Mouse (Mus musculus): ENCODE results near the gene Pphln1.

The Pphln1 gene

DNA sequence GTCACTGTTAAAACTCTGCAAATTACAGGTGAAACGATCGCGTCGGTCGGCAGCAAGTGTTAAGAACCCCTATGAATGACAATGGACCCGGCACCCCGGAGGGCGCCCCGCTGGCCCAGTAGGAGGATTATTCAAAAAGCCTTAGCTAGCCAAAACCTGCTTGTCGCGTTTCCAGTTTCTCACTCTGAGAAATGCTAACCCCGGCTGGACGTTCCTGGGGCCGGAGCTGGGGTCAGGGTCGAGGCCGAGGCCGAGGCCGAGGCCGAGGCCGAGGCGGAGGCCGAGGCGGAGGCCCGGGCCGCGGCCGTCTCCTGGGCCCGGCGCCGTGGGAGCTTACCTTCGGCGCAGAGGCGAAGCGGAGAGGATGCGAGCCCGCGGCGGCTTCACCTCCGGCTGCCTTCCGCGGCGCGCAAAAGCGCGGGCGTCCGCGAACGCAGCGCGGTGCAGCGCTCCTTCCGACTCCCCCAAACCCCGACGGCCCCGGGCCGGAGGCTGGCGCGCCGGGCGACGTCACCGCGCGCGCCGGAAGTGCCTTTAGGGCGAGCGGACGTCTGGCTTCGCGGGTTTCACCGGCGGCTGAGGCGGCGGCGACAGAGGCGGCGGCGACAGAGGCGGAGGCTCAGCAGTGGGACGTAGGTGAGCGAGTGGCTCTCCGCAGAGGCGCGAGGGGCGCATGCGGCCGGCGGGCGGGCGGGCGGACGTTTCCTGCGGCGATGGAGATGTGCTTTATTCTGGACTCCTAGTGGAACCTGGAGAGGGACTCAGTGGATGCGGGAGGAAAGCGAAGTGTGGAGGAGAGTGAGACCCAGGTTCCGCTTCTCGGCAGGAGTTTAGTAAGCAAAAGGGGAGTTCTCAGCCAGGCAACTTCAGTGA lies at the start of gene Pphln1, which contains the start of gene Zcrb1:
Pphln1 (plus strand) TSS at position 525 of the 873 bp plus-strand sequence.
Zcrb1 (minus strand) TSS at position 509 of the 873 bp plus-strand sequence.
- in situ Hi-C loops (cut with MboI; ENCODE audit: unreplicated experiment in 2 of 2): loop anchor here (5.0 to 10.0 kb wide), 2 partner anchors 63 to 121 kb away; partner anchors contain the start of genes Yaf2 (in 2 of the 2) and Gxylt1 (in 1 of the 2)

DNA sequence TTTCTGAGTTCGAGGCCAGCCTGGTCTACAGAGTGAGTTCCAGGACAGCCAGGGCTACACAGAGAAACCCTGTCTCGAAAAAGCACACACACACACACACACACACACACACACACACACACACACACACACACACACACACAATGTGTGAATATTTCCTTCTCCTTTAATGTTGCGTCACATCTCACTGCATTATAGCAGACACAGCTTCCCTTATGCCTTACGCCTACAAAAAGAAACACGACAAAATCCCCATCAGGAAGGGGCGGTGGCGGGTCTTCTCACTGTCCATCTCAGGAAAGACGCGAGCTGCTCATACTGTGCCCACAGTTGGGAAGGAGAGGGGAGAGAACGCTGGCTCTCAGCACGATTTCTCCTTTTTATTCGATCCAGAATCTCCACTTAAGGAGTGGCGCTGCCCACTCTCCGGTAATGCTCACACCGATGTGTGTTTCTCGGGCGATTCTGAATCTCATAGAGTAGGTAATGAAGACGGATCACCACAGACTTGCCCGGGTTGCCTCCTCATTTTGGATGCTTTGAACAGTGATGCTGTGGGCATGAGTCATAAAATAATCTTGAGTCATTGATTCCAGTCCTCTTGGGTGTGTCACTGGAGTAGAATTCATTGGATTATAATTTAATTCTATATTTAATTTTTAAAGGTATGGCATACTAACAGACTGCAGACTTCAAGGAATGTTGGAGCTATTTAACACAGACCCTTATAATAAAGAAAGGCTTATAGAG lies 39.6 kb upstream of the Pphln1 start:
- in situ Hi-C loops (cut with MboI; ENCODE audit: unreplicated experiment in 2 of 2): no loop called here

- in situ Hi-C loops (cut with MboI; ENCODE audit: unreplicated experiment in 2 of 2): no loop called here
These were observed 32.6 kb upstream of the Pphln1 start for GRCm38 (mm10) chr15:93365561-93365960.

DNA sequence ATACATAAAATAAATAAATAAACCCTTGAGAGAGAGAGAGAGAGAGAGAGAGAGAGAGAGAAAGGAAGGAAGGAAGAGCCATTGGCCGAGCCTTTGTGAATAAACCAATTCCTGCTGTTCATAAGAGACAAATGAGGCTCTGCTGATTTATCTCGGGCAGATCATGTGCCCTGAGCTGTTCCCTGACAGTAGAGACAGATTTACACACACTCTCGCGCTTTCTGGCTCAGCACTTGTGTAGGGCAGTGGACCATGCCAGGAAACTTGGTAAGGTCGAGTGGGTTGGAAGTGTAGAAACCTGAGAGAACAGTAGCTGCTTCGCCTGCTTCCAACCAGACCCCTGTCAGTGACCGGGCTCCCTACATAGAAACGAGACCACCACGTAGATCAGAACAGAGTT lies 29.6 kb upstream of the Pphln1 start:
- in situ Hi-C loops (cut with MboI; ENCODE audit: unreplicated experiment in 2 of 2): no loop called here

- in situ Hi-C loops (cut with MboI; ENCODE audit: unreplicated experiment in 2 of 2): loop anchor here in 1 of 2 experiments (10.0 kb wide), 1 partner anchor 213 kb away; no protein-coding TSS in a partner anchor
These were observed 26.3 kb upstream of the Pphln1 start for GRCm38 (mm10) chr15:93371838-93372237.

- in situ Hi-C loops (cut with MboI; ENCODE audit: unreplicated experiment in 2 of 2): loop anchor here in 1 of 2 experiments (10.0 kb wide), 1 partner anchor 212 kb away; no protein-coding TSS in a partner anchor
These were observed 25.5 kb upstream of the Pphln1 start for GRCm38 (mm10) chr15:93372525-93373119.

- in situ Hi-C loops (cut with MboI; ENCODE audit: unreplicated experiment in 2 of 2): loop anchor here (5.0 to 10.0 kb wide), 2 partner anchors 62 to 209 kb away; no protein-coding TSS in a partner anchor
These were observed 22.5 kb upstream of the Pphln1 start for GRCm38 (mm10) chr15:93375696-93376095.

DNA sequence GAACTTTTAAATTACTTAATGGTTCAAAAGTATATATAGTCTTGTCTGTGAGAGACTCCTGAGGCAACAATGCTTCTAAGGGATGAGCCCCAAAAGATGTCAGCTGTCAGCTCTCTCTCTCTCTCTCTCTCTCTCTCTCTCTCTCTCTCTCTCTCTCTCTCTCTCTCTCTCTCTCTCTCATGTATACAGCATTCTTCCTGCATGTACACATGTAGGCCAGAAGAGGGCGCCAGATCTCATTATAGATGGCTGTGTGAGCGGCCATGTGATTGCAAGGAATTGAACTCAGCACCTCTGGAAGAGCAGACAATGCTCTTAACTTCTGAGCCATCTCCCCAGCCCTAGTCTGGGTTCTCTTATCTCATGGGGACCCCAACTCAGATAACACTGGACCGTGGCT lies 19.0 kb upstream of the Pphln1 start:
- in situ Hi-C loops (cut with MboI; ENCODE audit: unreplicated experiment in 2 of 2): loop anchor here (5.0 to 10.0 kb wide), 2 partner anchors 58 to 206 kb away; no protein-coding TSS in a partner anchor

- in situ Hi-C loops (cut with MboI; ENCODE audit: unreplicated experiment in 2 of 2): no loop called here
These were observed 16.8 kb upstream of the Pphln1 start for GRCm38 (mm10) chr15:93381337-93381736.

DNA sequence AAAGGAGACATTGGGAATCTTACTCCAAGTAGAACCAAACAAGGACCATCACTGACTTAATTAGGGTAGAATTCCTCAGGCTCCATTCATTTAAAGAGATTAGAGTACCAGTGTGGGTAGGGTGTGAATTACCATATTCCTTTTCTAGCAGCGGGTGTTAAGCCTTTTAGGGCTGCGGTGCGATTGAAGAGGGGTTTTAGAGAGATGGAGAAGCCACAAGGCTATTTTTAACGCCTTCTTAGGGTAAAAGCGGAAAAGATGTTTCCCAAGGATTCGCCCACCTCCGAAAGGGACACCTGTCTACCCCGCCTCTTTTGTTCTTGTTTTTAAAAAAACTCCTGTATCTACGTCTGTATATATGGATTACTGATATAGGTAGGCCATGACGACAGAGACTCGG lies 881 bp upstream of the Pphln1 start:
- in situ Hi-C loops (cut with MboI; ENCODE audit: unreplicated experiment in 2 of 2): loop anchor here (5.0 to 10.0 kb wide), 2 partner anchors 62 to 120 kb away; partner anchors contain the start of genes Yaf2 (in 2 of the 2) and Gxylt1 (in 1 of the 2)

DNA sequence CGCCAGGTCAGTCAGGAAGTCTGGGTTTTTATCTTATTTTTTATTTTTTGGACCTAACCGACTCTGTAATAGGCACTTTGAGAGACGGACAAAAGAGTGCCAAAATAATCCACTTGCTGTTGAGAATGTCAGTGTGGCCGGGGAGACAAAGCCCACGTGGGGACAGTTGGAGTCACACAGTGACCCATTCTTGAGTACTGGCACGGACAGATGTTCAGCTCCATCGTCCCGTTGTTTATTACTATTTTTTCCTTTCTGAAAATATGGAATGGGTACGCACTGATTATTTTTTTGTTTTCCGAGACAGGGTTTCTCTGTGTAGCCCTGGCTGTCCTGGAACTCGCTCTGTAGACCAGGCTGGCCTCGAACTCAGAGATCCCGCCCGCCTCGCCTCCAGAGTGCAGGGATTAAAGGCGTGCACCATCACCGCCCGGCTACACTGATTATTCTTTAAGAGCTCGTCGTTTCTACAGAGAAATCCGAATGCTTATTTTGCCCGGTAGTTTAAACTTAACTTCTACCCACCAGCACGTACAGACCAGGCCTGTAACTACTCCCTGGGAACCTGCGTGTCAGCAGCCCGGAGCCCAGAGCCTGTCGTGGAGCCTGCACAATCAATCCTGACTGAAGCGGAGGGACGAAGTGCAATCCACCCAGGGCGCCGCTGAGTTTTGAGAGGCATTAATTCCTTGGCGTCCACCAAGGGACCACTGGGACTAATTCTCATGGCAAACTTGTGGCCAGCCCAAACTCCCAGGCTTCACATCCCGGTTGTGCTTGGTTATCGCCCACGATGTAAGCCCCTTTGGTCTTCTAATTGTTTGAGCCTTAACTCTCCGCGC lies 770 bp downstream of the Pphln1 start:
- in situ Hi-C loops (cut with MboI; ENCODE audit: unreplicated experiment in 2 of 2): loop anchor here (5.0 to 10.0 kb wide), 2 partner anchors 64 to 122 kb away; partner anchors contain the start of genes Yaf2 (in 2 of the 2) and Gxylt1 (in 1 of the 2)

- in situ Hi-C loops (cut with MboI; ENCODE audit: unreplicated experiment in 2 of 2): no loop called here
These were observed 3.3 kb downstream of the Pphln1 start for GRCm38 (mm10) chr15:93401446-93401845.

DNA sequence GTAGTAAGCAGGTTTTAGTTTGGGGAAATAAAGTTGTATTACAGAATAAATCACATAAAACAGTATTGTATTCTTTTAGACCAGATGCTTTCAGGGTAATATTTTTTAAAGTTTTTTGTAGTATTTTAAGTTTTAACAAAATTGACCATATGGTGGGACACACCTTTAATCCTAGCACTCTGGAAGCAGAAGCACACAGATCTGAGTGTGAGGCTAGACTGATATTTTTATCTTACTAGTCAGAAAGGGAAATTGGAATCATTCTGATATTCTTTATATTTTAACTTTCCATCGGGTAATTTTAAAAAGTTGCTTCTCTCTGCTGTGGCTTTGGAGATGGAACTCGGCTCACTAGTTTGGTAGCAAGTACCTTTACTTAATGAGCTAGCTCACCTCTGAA lies 4.6 kb downstream of the Pphln1 start:
- in situ Hi-C loops (cut with MboI; ENCODE audit: unreplicated experiment in 2 of 2): no loop called here

DNA sequence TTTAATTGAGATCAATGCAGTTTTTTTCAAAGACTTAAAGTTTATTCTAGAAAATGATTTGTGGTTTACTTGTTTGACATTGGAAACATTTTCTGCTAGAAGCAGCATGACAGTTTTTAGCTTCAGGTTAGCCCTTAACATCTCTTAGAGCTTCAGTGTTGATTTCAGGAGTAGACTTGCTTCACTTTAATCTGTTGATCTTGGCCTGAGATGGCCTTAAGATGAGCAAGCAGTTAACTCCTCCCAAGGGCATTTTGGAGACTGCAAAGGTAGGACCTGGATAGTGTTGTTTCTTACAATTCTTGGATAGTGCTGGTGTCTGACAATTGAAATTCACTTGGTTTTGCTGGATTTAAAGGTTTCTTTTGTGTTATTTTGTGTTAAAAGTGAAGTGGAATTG lies 6.7 kb downstream of the Pphln1 start:
- in situ Hi-C loops (cut with MboI; ENCODE audit: unreplicated experiment in 2 of 2): no loop called here

DNA sequence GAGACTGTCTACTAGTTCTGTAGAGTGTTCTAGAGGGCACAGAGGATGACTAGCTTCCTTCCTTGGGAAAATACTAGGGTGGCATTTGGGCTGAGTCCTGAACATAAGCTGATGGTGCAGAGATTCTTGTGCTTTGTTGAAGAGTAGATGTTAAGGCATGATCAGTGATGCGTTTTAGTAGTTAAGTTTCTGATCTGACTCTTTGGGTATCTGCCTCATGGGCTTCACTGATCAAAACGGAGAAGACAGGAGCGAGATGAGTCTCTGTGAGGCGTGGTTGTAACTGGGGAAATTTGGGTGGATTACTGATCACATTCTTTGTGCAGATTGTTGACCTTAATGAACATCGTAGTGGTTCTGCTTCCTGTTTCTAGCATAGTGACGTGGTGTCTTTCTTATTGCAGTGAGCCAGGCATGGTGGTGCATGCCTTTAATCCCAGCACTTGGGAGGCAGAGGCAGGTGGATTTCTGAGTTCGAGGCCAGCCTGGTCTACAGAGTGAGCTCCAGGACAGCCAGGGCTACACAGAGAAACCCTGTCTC lies 7.4 kb downstream of the Pphln1 start:
- in situ Hi-C loops (cut with MboI; ENCODE audit: unreplicated experiment in 2 of 2): no loop called here

DNA sequence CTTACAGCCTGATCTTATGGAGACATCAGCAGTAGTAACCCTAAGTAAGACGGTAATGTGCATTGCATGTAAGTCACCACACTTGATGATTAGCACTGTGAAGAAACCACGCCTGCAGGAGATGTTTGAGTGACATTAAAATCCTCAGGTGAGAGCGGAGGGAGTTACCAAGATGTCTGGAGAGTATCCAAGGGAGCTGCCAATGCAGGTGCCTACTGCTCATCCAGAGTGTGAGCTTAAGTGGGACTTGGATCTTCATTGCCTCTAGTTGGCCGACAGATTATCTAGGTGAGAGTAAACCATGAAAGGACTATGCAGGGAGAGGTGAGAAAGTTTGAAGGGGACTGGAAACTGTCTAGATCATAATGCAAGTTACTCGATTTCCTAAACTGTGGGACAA lies 8.3 kb downstream of the Pphln1 start:
- in situ Hi-C loops (cut with MboI; ENCODE audit: unreplicated experiment in 2 of 2): no loop called here

- in situ Hi-C loops (cut with MboI; ENCODE audit: unreplicated experiment in 2 of 2): no loop called here
These were observed 14.3 kb downstream of the Pphln1 start for GRCm38 (mm10) chr15:93412445-93412844.

GRCm38 (mm10) chr15:93414456-93414855 lies 16.3 kb downstream of the Pphln1 start:
- in situ Hi-C loops (cut with MboI; ENCODE audit: unreplicated experiment in 2 of 2): no loop called here

GRCm38 (mm10) chr15:93416300-93416699 lies 18.1 kb downstream of the Pphln1 start:
- in situ Hi-C loops (cut with MboI; ENCODE audit: unreplicated experiment in 2 of 2): no loop called here

Measured in v-Abl transformed pro-B cells (cell line).